Mouse (Mus musculus) kidney, adult 18-20 months (tissue): ENCODE data around the gene Vmn1r210.
"Not testable (repeated sequence)": the region's sequence is repeated elsewhere in the genome, so short reads cannot be mapped to it uniquely, and the experiment has no call there.

ENCODE experiments used
- DNase-seq: peaks from one replicate; pipeline ENCODE4 v3.0.0; 2021

The Vmn1r210 gene

DNA sequence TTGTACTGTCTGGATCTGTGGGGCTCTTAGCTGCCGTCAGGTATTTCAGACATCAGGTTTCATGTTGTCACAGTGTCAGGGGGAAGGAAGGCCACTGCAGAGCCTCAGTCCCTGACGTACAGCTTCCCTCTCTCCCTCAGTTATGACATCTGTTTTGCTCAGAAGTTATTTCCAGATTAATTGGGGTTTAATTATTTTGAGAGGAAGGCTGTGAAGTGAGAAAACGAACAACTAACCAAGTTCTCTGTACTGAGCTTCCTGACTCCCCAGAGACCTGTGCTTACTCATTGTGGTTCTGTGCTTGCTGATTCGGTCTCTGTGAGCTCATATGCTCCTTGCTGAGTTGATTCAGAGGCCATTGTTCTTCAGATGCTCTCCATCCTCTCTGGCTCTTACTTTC lies at the start of gene Vmn1r210:
Vmn1r210 (minus strand) TSS at position 101 of the 400 bp plus-strand sequence.
- DNase-seq, result no peak

DNA sequence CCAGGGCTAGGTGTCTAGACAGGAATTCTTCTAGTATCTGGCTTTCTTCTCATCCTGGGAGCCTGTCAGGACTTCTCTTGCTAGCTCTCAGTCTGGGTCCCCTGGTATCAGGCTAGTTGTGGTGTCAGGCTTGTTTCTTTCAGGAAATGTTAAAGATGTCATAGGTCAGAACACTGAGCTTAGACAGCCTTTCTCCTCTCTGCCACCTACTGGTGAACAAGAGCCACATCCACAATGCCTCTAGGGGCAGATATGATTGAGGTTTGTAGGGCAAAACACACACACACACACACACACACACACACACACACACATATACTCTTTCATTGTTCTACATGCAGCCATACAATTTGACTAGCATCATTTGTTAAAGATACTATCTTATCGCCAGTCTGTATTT lies 48.1 kb upstream of the Vmn1r210 start:
- DNase-seq, result no peak

DNA sequence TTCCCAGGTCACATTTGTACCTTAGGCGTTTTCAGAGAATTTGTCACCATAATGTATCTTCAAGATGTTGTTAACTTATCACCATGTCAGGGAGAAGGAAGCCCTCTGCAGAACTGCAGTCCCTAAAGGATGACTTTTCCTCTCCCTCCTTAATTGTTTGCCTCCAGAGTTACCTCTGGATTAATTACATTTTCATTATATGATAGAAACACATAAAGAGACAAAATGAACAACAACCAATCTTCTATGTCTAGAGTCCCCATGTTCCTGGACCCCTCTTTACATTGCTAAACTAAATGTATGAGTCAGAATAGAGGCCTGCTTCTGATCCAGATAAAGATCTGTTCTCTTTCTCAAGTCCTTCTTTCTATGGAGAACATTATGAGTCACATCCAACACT lies 26.3 kb upstream of the Vmn1r210 start, which contains the start of gene Vmn1r211:
Vmn1r211 (minus strand) TSS at position 101 of the 400 bp plus-strand sequence.
- no peak for DNase-seq

DNA sequence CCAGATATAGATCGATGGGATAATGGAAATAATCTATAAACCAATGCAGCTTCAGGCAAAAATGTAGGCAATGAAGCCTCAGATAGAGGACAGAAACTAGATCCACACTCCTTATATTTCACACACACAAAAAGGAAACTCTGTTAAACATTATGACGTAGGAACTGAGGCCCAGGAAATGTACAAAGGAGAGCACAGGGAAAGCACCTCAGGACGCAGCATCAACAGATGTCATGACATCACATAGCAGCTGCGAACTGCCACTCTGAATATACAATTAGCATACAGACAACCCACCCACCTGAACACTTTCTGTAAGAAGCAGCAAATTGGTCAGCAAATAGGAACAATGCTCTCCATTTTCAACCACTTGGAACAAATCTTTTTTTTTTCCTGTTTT lies 23.6 kb upstream of the Vmn1r210 start:
- DNase-seq, result no peak

DNA sequence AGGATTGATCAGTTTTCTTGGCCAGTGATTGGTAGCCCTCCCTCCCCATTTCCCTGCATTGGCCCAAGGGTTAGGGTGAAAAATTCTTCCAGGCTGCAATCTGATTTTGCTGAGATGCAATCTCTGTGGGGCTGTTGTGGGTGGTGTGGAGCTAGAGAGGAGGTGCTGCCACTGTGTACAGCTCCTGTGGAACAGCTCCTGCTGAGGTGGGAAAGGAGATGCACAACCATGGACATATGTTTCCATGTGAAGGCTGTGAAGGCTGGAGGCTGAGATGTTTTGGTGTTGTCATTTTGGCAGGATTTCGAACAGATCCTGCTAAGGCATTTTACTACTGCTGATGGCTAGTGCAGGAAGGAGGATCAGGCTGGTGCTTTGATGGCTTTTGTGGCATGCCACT lies 15.7 kb upstream of the Vmn1r210 start:
- DNase-seq, result no peak

DNA sequence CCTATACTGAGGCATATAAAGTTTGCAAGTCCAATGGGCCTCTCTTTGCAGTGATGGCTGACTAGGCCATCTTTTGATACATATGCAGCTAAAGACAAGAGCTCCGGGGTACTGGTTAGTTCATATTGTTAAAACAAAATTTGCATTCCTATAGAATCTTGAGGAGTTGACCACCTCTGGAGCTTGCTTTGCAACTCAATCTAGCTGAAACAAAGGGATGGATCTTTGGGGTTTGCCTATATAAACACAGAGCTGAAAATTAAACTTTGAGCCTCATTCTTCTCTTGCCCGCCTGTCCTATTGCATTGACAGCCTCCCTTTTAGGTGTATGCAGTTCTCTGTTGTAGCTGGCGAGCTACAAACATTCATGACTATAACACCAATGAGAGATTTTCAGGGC lies 13.2 kb upstream of the Vmn1r210 start:
- DNase-seq, result not testable (repeated sequence)

DNA sequence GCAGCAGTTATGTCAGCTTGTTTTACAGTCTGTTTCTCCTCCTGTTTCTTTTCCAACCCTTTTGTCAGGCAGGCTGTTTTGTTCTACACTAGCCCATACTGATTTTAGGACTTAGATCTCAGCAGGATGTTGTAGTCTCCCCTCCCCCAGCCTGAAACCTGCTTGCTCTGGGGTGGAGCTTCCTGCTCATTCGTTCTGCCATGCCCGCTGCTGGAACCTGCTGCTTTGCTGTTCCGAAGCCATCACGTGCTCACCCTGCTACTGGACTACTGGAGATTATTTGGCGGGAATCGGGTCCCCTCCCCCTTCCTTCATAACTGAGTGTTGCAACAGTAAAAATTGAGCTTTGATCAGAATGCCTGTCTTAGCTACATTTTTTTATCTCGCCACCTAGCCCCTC lies 1.8 kb downstream of the Vmn1r210 start:
- DNase-seq, result not testable (repeated sequence)

DNA sequence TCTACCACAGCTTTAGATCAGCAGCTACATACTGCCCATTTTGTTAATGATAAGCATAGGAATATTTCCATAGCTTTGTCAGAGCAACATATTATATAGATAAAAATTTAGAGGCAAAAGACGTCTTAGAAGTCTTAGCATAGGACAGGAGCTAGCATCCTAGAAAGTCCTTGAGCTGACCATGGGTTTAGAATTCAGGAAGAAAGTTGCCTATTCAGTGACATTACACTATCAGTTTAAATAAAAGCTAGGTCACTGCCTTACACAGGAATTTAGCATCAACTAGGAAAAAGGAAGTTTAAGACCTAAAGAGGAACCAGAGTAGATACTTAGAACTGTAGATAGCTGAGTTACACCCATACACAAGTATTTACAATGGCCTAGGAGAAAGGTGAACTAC lies 9.5 kb downstream of the Vmn1r210 start:
- DNase-seq, result not testable (repeated sequence)

DNA sequence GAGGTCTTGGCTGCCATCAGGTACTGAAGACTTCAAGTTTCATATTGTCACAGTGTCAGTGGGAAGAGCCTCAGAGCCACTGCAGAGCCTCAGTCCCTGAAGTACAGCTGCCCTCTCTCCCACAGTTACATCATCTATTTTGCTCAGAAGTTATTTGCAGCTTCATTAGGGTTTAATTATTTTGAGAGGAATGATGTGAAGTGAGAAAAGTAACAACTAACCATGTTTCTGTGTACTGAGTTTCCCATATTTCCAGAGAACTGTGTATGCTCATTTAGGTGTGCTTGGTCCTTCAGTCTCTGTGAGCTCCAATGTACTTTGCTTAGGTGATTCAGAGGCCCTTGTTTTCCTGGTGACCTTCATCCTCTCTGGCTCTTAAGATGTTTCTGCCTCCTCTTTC lies 21.6 kb downstream of the Vmn1r210 start, which contains the start of gene Vmn1r209:
Vmn1r209 (minus strand) TSS at position 101 of the 400 bp plus-strand sequence.
- not testable (repeated sequence) for DNase-seq

DNA sequence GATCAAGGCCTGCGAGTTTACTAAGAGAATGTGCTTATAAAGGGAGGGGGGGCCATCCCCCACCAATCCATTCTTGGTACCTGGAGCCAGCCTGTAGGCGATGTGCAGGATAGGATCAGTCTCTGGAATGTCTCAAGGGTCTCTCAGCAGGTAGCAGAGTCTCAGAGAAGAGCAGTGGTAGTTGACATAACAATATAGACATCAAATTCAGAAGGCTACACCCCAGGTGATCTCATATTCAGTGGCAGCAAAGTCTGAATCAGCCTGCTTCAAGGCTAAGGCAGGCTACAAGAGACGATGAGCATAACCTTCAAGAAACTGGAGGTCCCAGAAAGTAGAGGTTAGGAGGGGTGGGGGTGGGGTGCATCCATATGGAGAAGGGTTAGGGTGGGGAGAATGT lies 43.1 kb downstream of the Vmn1r210 start:
- DNase-seq, result not testable (repeated sequence)

DNA sequence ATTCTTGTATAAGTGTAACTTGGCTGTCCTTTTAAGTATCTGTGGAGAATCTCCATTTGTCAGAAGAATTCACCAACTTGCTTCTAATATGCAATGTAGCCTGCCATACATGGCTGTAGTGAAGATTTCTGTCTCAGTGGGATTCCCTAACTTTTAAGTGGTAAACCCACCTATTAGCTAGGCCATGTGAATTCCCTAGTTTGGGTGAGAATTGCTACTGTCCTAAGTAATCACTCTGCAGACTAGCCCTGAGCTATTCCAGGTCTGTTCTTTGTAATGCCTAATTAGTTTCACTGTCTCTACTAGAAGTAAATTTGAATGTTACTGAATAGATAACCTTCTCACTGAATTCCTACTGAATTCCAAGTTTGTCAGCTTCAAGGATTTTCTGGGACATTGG lies 47.0 kb downstream of the Vmn1r210 start:
- not testable (repeated sequence) for DNase-seq

DNA sequence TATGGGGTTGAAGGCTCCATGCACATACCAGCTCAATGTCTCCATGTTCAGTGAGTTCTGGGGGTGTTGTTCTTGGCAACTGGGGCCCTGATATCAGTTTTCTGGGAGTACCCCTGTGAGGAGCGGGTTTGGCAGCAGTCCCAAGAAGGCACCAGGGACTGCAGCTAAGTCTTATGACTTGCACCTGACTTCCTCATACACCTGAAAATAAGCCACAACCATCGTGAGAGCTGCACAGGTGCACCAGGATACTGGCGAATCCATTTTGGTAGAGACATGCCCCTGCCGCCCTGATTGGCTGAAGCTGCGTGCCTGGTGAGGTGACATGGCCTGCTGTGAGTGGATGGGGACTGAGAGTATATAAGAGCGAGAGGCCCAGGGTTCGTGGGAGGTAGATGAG lies 53.8 kb downstream of the Vmn1r210 start, which contains the start of gene Vmn1r208:
Vmn1r208 (minus strand) TSS at position 101 of the 400 bp plus-strand sequence.
- not testable (repeated sequence) for DNase-seq
